Comparison of ENCODE assay signal across 27 mouse cellular contexts in genomic region chr11:49326726-49327125, GRCm38 (mm10). TPM values are rescaled to one million over a fixed set of nuclear protein-coding genes. Genes with fewer than 3 reads are reported as not detected.
DNase-seq lines count a peak whose midpoint lies in the region; ATAC-seq lines count a peak whose summit lies in the region.
"Had no signal": no experiment of that assay in that cellular context is flagged by ENCODE, and none has a peak within 500 bp of the region (broad histone marks: within the 10 kb centered on the region; RNA-seq: fewer than 3 reads in every experiment).

No protein-coding gene starts in this region.

- 93% methylated on average over 3 of the region's 3 CpGs for WGBS in hindbrain, embryonic 13.5 days

- H3K27ac ChIP-seq in hindbrain, embryonic 13.5 days: no peak overlapping the region
- H3K27ac ChIP-seq: embryonic facial prominence, embryonic 10.5 days; forebrain, embryonic 13.5 days; gastrocnemius, adult 2 months; hindbrain, embryonic 10.5 days; hindbrain, embryonic 15.5 days had no signal

- ATAC-seq in hindbrain, embryonic 13.5 days (ENCODE audit: low FRiP score): no peak
- ATAC-seq: activated CD4-positive, CD25-positive, alpha-beta regulatory T cell, adult 4 months; forebrain, embryonic 13.5 days; forebrain, postnatal 0 days; Patski had no signal

- intact Hi-C loops in left cerebral cortex, postnatal 25 days (cut with DNase I): loop anchor here (2.0 to 5.0 kb wide), 2 partner anchors 40 to 191 kb away; partner anchors contain the start of gene Olfr1383
- intact Hi-C loops in left cerebral cortex, postnatal 36 days (cut with DNase I): loop anchor here (10.0 kb wide), 1 partner anchor 128 kb away; the partner anchor contains the start of gene Olfr1387

- H3K9me3 ChIP-seq in hindbrain, embryonic 13.5 days: no peaks in the 10 kb centered on the region
- H3K9me3 ChIP-seq: embryonic facial prominence, embryonic 10.5 days; forebrain, embryonic 13.5 days; heart, embryonic 12.5 days; hindbrain, embryonic 10.5 days; hindbrain, embryonic 15.5 days had no signal

- no peaks in the 10 kb centered on the region for H3K36me3 ChIP-seq in hindbrain, embryonic 13.5 days
- H3K36me3 ChIP-seq: embryonic facial prominence, embryonic 10.5 days; heart, embryonic 12.5 days; hindbrain, embryonic 10.5 days; hindbrain, embryonic 15.5 days had no signal

- H3K27me3 ChIP-seq in hindbrain, embryonic 13.5 days: no peaks in the 10 kb centered on the region
- H3K27me3 ChIP-seq: CH12.LX; forebrain, embryonic 13.5 days; heart, embryonic 12.5 days; hindbrain, embryonic 15.5 days; Patski had no signal

- H3K9ac ChIP-seq in hindbrain, embryonic 13.5 days: no peak overlapping the region
- H3K9ac ChIP-seq: forebrain, embryonic 13.5 days; forebrain, postnatal 0 days; heart, embryonic 12.5 days; hindbrain, embryonic 15.5 days had no signal

- peak; percentile 3 for DNase-seq in layer of hippocampus, adult 11-12 months (ENCODE audit: low spot score)
- no peak for DNase-seq in layer of hippocampus, postnatal 10 days (ENCODE audit: low spot score in 2 of 2)
- DNase-seq in left cerebral cortex, postnatal 25 days (ENCODE audit: low spot score in 2 of 2): peak; percentile 13 to 76
- DNase-seq in left cerebral cortex, postnatal 36 days (ENCODE audit: low spot score in 2 of 2): no peak
- peak; percentile 63 for DNase-seq in brain, adult 2 months (ENCODE audit: low read depth, low spot score)
- DNase-seq in layer of hippocampus, adult 9-11 months: peak; percentile 9
- DNase-seq: adrenal gland, postnatal 14 days; cerebellum, adult 2 months; cerebellum, postnatal 10 days; forebrain, postnatal 0 days; gastrocnemius, adult 2 months; gastrocnemius, postnatal 25 days had no signal

- no peak overlapping the region for H3K4me3 ChIP-seq in hindbrain, embryonic 13.5 days
- H3K4me3 ChIP-seq: embryonic facial prominence, embryonic 10.5 days; forebrain, embryonic 13.5 days; gastrocnemius, adult 2 months; heart, embryonic 12.5 days; hindbrain, embryonic 10.5 days; hindbrain, embryonic 15.5 days had no signal

- no peaks in the 10 kb centered on the region for H3K4me1 ChIP-seq in hindbrain, embryonic 13.5 days (replicated peaks)
- H3K4me1 ChIP-seq: embryonic facial prominence, embryonic 10.5 days; forebrain, embryonic 13.5 days; heart, embryonic 12.5 days; hindbrain, embryonic 10.5 days; hindbrain, embryonic 15.5 days had no signal

- no peak overlapping the region for H3K4me2 ChIP-seq in hindbrain, embryonic 13.5 days
- H3K4me2 ChIP-seq: forebrain, embryonic 13.5 days; heart, embryonic 12.5 days; hindbrain, embryonic 15.5 days had no signal

RNA-seq across cellular contexts. Expression of gene Olfr1391, which starts 4.2 kb away (rescaled TPM):
- total RNA-seq in layer of hippocampus, postnatal 10 days (2021): not detected
- not detected for total RNA-seq in left cerebral cortex, postnatal 25 days (2021)
- not detected for total RNA-seq in left cerebral cortex, postnatal 36 days (2021)
- polyA plus RNA-seq in hindbrain, embryonic 13.5 days (2015; fragmentation: Nextera tagmentation; extraction: Ambion mirVana): not detected in 2 replicates
- total RNA-seq: adrenal gland, adult 18-20 months; adrenal gland, postnatal 14 days; CH12.LX; forebrain, postnatal 0 days; gastrocnemius, adult 2 months; gastrocnemius, postnatal 25 days; granulocyte monocyte progenitor cell, adult 5-6 weeks; heart, adult 8-10 months; heart, postnatal 25 days had no signal
- polyA plus RNA-seq: activated CD4-positive, CD25-positive, alpha-beta regulatory T cell, adult 4 months; cerebellum, adult 2 months; embryonic facial prominence, embryonic 10.5 days; embryonic facial prominence, embryonic 14.5 days; forebrain, embryonic 13.5 days; forebrain, postnatal 0 days; heart, embryonic 12.5 days; heart, embryonic 16.5 days; hindbrain, embryonic 10.5 days; hindbrain, embryonic 15.5 days; Patski had no signal

RNA-seq across cellular contexts. Expression of gene Olfr1390, which starts 8.3 kb away (rescaled TPM):
- total RNA-seq in layer of hippocampus, postnatal 10 days (2021): not detected
- total RNA-seq in left cerebral cortex, postnatal 25 days (2021): not detected
- not detected for total RNA-seq in left cerebral cortex, postnatal 36 days (2021)
- polyA plus RNA-seq in hindbrain, embryonic 13.5 days (2015; fragmentation: Nextera tagmentation; extraction: Ambion mirVana): not detected in 2 replicates
- total RNA-seq: adrenal gland, adult 18-20 months; adrenal gland, postnatal 14 days; CH12.LX; forebrain, postnatal 0 days; gastrocnemius, adult 2 months; gastrocnemius, postnatal 25 days; granulocyte monocyte progenitor cell, adult 5-6 weeks; heart, adult 8-10 months; heart, postnatal 25 days had no signal
- polyA plus RNA-seq: activated CD4-positive, CD25-positive, alpha-beta regulatory T cell, adult 4 months; cerebellum, adult 2 months; embryonic facial prominence, embryonic 10.5 days; embryonic facial prominence, embryonic 14.5 days; forebrain, embryonic 13.5 days; forebrain, postnatal 0 days; heart, embryonic 12.5 days; heart, embryonic 16.5 days; hindbrain, embryonic 10.5 days; hindbrain, embryonic 15.5 days; Patski had no signal

RNA-seq across cellular contexts. Expression of gene Olfr10, which starts 22.2 kb away (rescaled TPM):
- under 1 TPM in 1 of 2 experiments, not detected in 1; 0.25 TPM for total RNA-seq in layer of hippocampus, postnatal 10 days (2021)
- total RNA-seq in left cerebral cortex, postnatal 25 days (2021): not detected
- total RNA-seq in left cerebral cortex, postnatal 36 days (2021): not detected
- polyA plus RNA-seq in hindbrain, embryonic 13.5 days (2015; fragmentation: Nextera tagmentation; extraction: Ambion mirVana): not detected in 2 replicates
- total RNA-seq: adrenal gland, adult 18-20 months; adrenal gland, postnatal 14 days; CH12.LX; gastrocnemius, adult 2 months; gastrocnemius, postnatal 25 days; granulocyte monocyte progenitor cell, adult 5-6 weeks; heart, adult 8-10 months; heart, postnatal 25 days had no signal
- polyA plus RNA-seq: activated CD4-positive, CD25-positive, alpha-beta regulatory T cell, adult 4 months; cerebellum, adult 2 months; embryonic facial prominence, embryonic 10.5 days; embryonic facial prominence, embryonic 14.5 days; forebrain, embryonic 13.5 days; forebrain, postnatal 0 days; heart, embryonic 12.5 days; heart, embryonic 16.5 days; hindbrain, embryonic 10.5 days; hindbrain, embryonic 15.5 days had no signal

RNA-seq across cellular contexts. Expression of gene Olfr1392, which starts 41.6 kb away (rescaled TPM):
- under 1 TPM; 0.11 to 0.14 TPM for total RNA-seq in layer of hippocampus, postnatal 10 days (2021)
- under 1 TPM in 1 of 2 experiments, not detected in 1; 0.14 TPM for total RNA-seq in left cerebral cortex, postnatal 25 days (2021)
- total RNA-seq in left cerebral cortex, postnatal 36 days (2021): not detected
- polyA plus RNA-seq in hindbrain, embryonic 13.5 days (2015; fragmentation: Nextera tagmentation; extraction: Ambion mirVana): not detected in 2 replicates
- total RNA-seq: adrenal gland, postnatal 14 days; CH12.LX; gastrocnemius, adult 2 months; gastrocnemius, postnatal 25 days; granulocyte monocyte progenitor cell, adult 5-6 weeks; heart, adult 8-10 months; heart, postnatal 25 days had no signal
- polyA plus RNA-seq: activated CD4-positive, CD25-positive, alpha-beta regulatory T cell, adult 4 months; forebrain, embryonic 13.5 days; heart, embryonic 12.5 days; heart, embryonic 16.5 days; hindbrain, embryonic 15.5 days had no signal

RNA-seq across cellular contexts. Expression of gene Olfr1393, which starts 48.6 kb away (rescaled TPM):
- total RNA-seq in layer of hippocampus, postnatal 10 days (2021): not detected
- under 1 TPM; 0.23 to 0.34 TPM for total RNA-seq in left cerebral cortex, postnatal 25 days (2021)
- total RNA-seq in left cerebral cortex, postnatal 36 days (2021): under 1 TPM; 0.25 to 0.29 TPM
- 0.22 TPM in 1 of 2 replicates, not detected in the other for polyA plus RNA-seq in hindbrain, embryonic 13.5 days (2015; fragmentation: Nextera tagmentation; extraction: Ambion mirVana)
- total RNA-seq: adrenal gland, adult 18-20 months; adrenal gland, postnatal 14 days; CH12.LX; gastrocnemius, adult 2 months; granulocyte monocyte progenitor cell, adult 5-6 weeks had no signal
- polyA plus RNA-seq: activated CD4-positive, CD25-positive, alpha-beta regulatory T cell, adult 4 months; embryonic facial prominence, embryonic 10.5 days; hindbrain, embryonic 10.5 days; hindbrain, embryonic 15.5 days had no signal

Comparison
In these comparisons a context has a peak if more than half of its experiments do, and no peak if none do; other contexts are left out.
1. DNase-seq: peak in layer of hippocampus, adult 11-12 months (single experiment), left cerebral cortex, postnatal 25 days (2 of 2), brain, adult 2 months (single experiment) and layer of hippocampus, adult 9-11 months (single experiment); none in layer of hippocampus, postnatal 10 days (0 of 2) and left cerebral cortex, postnatal 36 days (0 of 2).